Mouse (Mus musculus) intestine, embryonic 14.5 days (tissue): ENCODE measurements around the gene Pgr. TPM values are rescaled to one million over a fixed set of nuclear protein-coding genes. Genes with fewer than 3 reads are reported as not detected.

ENCODE experiments used
- ATAC-seq: fragments of 200-750 bp; cut with Nextera tagmentation; replicated peaks from 2 replicates; pipeline ENCODE4 v1.8.0; 2017; ENCODE audit warnings: low read depth, moderate number of reproducible peaks, moderate TSS enrichment, moderate library complexity; ENCODE audit not compliant: low FRiP score, low TSS enrichment
- DNase-seq: peaks from one replicate; pipeline ENCODE4 v3.0.0-alpha.2; 2018; ENCODE audit warnings: low spot score
- H3K27ac ChIP-seq: fragments of 300-500 bp; sonication (generic); 2 replicates; pipeline ENCODE4 v1.5.1; 2014; ENCODE audit warnings: low read depth, mild to moderate bottlenecking, control low read depth
- H3K27me3 ChIP-seq: fragments of 300-500 bp; sonication (generic); replicated peaks from 2 replicates; pipeline ENCODE4 v1.6.1; 2014; ENCODE audit warnings: low read length, control low read depth; ENCODE audit not compliant: control insufficient read depth, insufficient read depth
- H3K36me3 ChIP-seq: fragments of 300-500 bp; sonication (generic); 2 replicates; pipeline ENCODE4 v1.6.1; 2014; ENCODE audit warnings: low read length, control low read depth; ENCODE audit not compliant: control insufficient read depth, insufficient read depth
- H3K4me1 ChIP-seq: fragments of 300-500 bp; sonication (generic); replicated peaks from 2 replicates; pipeline ENCODE4 v1.6.1; 2014; ENCODE audit warnings: low read length, control low read depth, mixed read lengths; ENCODE audit not compliant: control insufficient read depth, insufficient read depth
- H3K4me2 ChIP-seq: fragments of 300-500 bp; sonication (generic); 2 replicates; pipeline ENCODE4 v1.6.1; 2014; ENCODE audit warnings: low read length
- H3K4me3 ChIP-seq: fragments of 300-500 bp; sonication (generic); 2 replicates; pipeline ENCODE4 v1.5.1; 2014; ENCODE audit warnings: low read depth, low read length, control low read depth, mixed read lengths
- H3K9ac ChIP-seq: fragments of 300-500 bp; sonication (generic); 2 replicates; pipeline ENCODE4 v1.6.1; 2014; ENCODE audit warnings: mild to moderate bottlenecking, low read length
- H3K9me3 ChIP-seq: fragments of 300-500 bp; sonication (generic); 2 replicates; pipeline ENCODE4 v1.6.1; 2016; ENCODE audit warnings: low read length, control low read depth; ENCODE audit not compliant: control insufficient read depth
- WGBS: fragments of 180-500 bp; shearing (Covaris S2); extraction: QIAGEN DNeasy Blood & Tissue Kit; methylation state at CpG from one replicate; pipeline ENCODE4 v1.1.7; 2014; 5-methylcytosine and 5-hydroxymethylcytosine counted together
- polyA plus RNA-seq: library from polyadenylated mRNA; unstranded; fragments of >200 nt; fragmentation: Nextera tagmentation; extraction: Ambion mirVana; gene quantifications from 2 replicates; pipeline ENCODE4 v1.2.1, GENCODE M21; 2014

Pgr gene
- polyA plus RNA-seq: 0.12 and 0.19 TPM in 2 replicates

DNA sequence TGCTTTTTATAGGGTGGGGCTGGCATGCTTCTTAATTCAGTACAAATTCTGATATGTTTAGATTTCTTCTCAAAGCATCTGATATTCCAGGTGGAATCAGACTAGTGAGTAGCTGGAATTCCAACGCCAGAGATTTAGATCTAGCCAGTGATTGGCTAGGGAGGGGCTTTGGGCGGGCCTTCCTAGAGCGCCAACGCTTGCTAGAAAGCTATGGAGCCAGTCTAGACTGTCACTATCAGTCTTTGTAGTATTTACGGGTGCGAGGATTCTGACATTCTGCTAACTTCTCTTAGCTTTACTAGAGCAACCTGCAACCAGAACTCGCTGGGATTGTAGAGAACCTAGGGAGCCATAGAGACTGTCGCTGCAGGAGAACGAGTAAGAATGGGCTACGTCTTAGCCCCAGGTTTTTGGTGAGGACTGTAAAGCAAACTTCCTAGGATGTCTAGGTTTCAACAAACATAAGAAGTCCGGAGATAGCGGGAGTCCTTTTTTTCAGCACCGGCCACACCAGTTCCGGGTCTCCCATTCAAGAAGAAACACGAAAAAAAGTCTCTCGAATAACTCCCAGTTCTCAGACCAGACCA lies at the start of gene Pgr:
Pgr (plus strand) TSS at position 218 of the 587 bp plus-strand sequence.
- Histone ChIP-seq H3K36me3 (no peaks in the 10 kb centered on the region), H3K4me2 (peak within 1 kb of the TSS; percentile 93), H3K9me3 (no peaks in the 10 kb centered on the region), H3K27me3 (peaks cover 51% of the 10 kb centered on the region), H3K4me3 (peak within 1 kb of the TSS; percentile 51), H3K4me1 (peaks cover 7% of the 10 kb centered on the region; the same call in 1 of the 2 replicates), H3K9ac (no peak within 1 kb of the TSS), H3K27ac (no peak within 1 kb of the TSS)
- DNase-seq: peak; percentile 55
- WGBS: 1% methylated on average over 16 of the region's 16 CpGs
- ATAC-seq: no peak

DNA sequence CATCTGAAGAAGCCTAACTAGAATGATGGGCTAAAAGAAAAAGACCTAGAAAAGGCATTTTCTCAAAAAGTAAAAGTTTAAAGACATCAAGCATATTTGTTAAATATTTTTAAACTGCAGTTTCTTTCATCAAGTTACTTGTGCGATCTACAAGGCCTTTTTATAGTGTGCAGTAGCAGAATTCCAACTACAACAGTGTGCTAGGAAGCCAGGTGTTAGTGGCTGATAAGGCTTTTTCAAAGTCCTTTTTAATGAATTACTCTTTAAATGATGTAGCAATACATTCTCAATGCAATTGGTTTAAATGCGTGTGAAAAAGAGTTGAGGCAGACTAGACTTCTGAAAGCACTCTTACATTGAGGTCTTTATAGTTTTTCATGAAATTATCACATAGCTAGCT lies 42.2 kb upstream of the Pgr start:
- Histone ChIP-seq H3K4me3 (no peak overlapping the region), H3K4me2 (no peak overlapping the region), H3K27ac (no peak overlapping the region), H3K4me1 (no peaks in the 10 kb centered on the region), H3K9me3 (no peaks in the 10 kb centered on the region), H3K36me3 (no peaks in the 10 kb centered on the region), H3K9ac (no peak overlapping the region), H3K27me3 (no peaks in the 10 kb centered on the region)
- DNase-seq (no peak), ATAC-seq (no peak)
- 73% methylated on average over 2 of the region's 2 CpGs for WGBS

DNA sequence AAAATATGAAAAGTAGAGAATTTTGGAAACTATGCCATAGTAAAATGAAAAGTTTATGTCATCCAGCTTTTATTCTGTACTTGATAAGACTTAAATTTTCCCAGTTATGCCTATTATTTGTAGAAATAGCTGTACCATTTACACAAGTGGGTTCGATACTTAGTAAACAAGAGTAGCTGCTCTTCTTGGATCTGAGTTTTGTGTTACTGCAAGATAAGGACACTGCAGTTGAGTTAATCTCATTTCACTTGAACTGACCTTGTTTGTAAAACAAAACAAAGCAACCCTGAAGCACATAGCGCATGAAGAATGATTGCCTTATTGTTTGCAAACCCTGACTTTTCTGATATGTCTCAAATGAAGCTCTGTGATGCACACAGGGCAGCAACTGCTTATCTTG lies 31.1 kb upstream of the Pgr start:
- Histone ChIP-seq H3K4me1 (no peaks in the 10 kb centered on the region), H3K27ac (no peak overlapping the region), H3K4me2 (no peak overlapping the region), H3K27me3 (no peaks in the 10 kb centered on the region), H3K4me3 (no peak overlapping the region), H3K9ac (no peak overlapping the region), H3K36me3 (no peaks in the 10 kb centered on the region), H3K9me3 (no peaks in the 10 kb centered on the region)
- no peak for DNase-seq
- ATAC-seq: no peak
- 80% methylated on average over 2 of the region's 2 CpGs for WGBS

DNA sequence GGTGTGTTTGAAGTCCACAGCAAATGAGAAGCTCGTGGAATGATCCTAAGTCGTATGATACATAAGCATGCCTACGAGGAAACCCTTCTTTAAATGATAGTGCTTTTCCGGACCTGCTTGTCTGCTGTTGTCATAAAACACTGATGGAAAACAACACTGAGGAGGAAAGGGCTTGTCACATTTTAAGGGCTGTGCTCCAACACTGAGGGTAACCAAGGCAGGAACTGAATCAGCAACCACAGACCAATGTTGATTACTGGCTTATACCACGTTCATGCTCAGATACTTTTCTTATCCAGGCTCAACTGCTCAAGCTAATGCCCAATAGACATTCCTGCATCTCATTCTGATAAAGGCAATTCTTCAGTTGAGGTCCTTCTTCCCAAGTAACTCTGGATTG lies 4.4 kb upstream of the Pgr start:
- H3K9me3 ChIP-seq: no peaks in the 10 kb centered on the region
- H3K27ac ChIP-seq: no peak overlapping the region
- peaks cover 18% of the 10 kb centered on the region for H3K27me3 ChIP-seq
- H3K4me1 ChIP-seq: peaks cover 7% of the 10 kb centered on the region; the same call in 1 of the 2 replicates
- no peak overlapping the region for H3K4me2 ChIP-seq
- WGBS: 78% methylated on average over 5 of the region's 5 CpGs
- no peaks in the 10 kb centered on the region for H3K36me3 ChIP-seq
- ATAC-seq (no peak), DNase-seq (no peak)
- no peak overlapping the region for H3K4me3 ChIP-seq
- no peak overlapping the region for H3K9ac ChIP-seq

DNA sequence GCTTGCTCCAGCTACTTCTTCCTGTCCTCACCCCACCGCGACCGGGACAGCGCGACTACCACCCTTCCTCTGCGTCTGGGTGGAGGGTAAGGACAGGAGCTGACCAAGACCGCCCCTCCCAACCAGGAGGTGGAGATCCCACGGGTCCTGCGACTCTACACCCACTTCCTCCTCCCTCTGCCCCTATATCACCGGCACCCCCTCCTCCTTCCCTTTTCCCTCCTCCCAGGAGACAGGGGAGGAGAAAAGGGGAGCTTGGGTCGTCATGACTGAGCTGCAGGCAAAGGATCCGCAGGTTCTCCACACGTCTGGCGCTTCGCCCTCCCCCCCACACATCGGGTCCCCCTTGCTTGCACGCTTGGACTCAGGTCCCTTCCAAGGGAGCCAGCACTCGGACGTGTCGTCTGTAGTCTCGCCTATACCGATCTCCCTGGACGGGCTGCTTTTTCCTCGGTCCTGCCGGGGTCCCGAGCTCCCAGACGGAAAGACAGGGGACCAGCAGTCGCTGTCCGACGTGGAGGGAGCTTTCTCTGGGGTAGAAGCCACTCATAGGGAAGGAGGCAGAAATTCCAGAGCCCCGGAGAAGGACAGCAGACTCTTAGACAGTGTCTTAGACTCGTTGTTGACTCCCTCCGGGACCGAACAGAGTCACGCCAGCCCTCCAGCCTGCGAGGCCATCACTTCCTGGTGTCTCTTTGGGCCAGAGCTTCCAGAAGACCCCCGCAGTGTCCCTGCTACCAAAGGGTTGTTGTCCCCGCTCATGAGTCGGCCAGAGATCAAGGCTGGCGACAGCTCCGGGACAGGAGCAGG lies 775 bp downstream of the Pgr start:
- H3K4me1 ChIP-seq: peaks cover 7% of the 10 kb centered on the region; the same call in 1 of the 2 replicates
- WGBS: under 1% methylated on average over 41 of the region's 41 CpGs
- no peaks in the 10 kb centered on the region for H3K9me3 ChIP-seq
- DNase-seq (peak; percentile 68), ATAC-seq (peak; percentile 34; the same call in 1 of the 2 replicates)
- no peak overlapping the region for H3K9ac ChIP-seq
- peak overlapping the region; percentile 51 for H3K4me3 ChIP-seq
- peaks cover 51% of the 10 kb centered on the region for H3K27me3 ChIP-seq
- peak overlapping the region; percentile 93 for H3K4me2 ChIP-seq
- no peak overlapping the region for H3K27ac ChIP-seq
- no peaks in the 10 kb centered on the region for H3K36me3 ChIP-seq

DNA sequence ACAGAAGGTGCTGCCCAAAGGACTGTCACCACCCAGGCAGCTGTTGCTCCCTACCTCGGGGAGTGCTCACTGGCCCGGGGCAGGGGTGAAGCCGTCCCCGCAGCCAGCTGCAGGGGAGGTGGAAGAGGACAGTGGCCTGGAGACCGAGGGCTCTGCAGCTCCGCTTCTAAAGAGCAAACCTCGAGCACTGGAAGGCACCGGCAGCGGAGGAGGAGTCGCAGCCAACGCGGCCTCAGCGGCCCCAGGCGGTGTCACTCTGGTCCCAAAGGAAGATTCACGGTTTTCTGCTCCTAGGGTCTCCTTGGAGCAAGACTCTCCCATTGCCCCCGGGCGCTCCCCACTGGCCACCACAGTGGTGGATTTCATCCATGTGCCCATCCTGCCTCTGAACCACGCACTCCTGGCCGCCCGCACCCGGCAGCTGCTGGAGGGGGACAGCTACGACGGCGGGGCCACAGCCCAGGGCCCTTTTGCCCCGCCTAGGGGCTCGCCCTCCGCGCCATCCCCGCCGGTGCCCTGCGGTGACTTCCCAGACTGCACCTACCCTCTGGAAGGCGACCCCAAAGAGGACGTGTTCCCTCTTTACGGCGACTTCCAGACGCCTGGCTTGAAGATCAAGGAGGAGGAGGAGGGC lies 1.5 kb downstream of the Pgr start:
- ATAC-seq (peak; percentile 63), DNase-seq (peak; percentile 81)
- H3K9ac ChIP-seq: peak overlapping the region; percentile 20; the same call in 1 of the 2 replicates
- WGBS: 0% methylated on average over 34 of the region's 36 CpGs
- peak overlapping the region; percentile 93 for H3K4me2 ChIP-seq
- no peaks in the 10 kb centered on the region for H3K9me3 ChIP-seq
- H3K27ac ChIP-seq: no peak overlapping the region
- H3K4me1 ChIP-seq: peaks cover 7% of the 10 kb centered on the region; the same call in 1 of the 2 replicates
- H3K27me3 ChIP-seq: peaks cover 51% of the 10 kb centered on the region
- H3K4me3 ChIP-seq: peak overlapping the region; percentile 51
- H3K36me3 ChIP-seq: no peaks in the 10 kb centered on the region

DNA sequence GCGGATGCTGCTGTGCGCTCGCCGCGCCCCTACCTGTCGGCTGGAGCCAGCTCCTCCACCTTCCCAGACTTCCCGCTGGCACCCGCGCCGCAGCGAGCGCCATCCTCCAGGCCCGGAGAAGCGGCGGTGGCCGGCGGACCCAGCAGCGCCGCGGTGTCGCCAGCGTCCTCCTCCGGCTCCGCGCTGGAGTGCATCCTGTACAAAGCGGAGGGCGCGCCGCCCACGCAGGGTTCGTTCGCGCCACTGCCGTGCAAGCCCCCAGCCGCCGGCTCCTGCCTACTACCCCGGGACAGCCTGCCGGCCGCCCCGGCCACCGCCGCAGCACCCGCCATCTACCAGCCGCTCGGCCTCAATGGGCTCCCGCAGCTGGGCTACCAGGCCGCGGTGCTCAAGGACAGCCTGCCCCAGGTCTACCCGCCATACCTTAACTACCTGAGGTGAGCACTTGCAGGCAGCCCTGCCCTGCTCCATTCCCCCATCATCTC lies 2.1 kb downstream of the Pgr start:
- Histone ChIP-seq H3K27me3 (peaks cover 51% of the 10 kb centered on the region), H3K27ac (no peak overlapping the region), H3K4me2 (peak overlapping the region; percentile 93), H3K36me3 (no peaks in the 10 kb centered on the region), H3K4me1 (peaks cover 7% of the 10 kb centered on the region; the same call in 1 of the 2 replicates), H3K9me3 (no peaks in the 10 kb centered on the region), H3K9ac (no peak overlapping the region), H3K4me3 (peak overlapping the region; percentile 51)
- WGBS: under 1% methylated on average over 46 of the region's 49 CpGs
- DNase-seq (peak; percentile 69), ATAC-seq (peak; percentile 51)

DNA sequence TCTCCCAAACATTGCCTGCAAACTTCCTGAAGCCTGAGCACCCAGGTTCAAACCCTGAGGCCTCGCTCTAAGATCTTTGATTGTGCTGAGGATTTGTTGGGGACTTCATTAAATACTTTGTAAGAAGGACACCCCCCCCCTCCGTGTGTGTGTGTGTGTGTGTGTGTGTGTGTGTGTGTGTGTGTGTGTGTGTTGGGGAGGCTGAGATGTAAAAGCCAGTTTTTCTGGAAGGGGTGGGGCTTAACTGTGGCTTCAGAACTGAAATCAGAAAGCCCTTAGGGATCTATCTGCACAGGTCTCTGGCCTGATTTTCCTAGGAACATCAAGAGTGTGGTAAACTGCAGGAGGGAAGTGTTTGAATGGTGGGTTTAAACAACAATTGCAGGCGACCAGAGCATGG lies 2.6 kb downstream of the Pgr start:
- ATAC-seq (no peak), DNase-seq (no peak)
- Histone ChIP-seq H3K36me3 (no peaks in the 10 kb centered on the region), H3K4me3 (peak overlapping the region; percentile 51; the same call in 1 of the 2 replicates), H3K9ac (no peak overlapping the region), H3K9me3 (no peaks in the 10 kb centered on the region), H3K4me2 (no peak overlapping the region), H3K27ac (no peak overlapping the region), H3K27me3 (peaks cover 51% of the 10 kb centered on the region), H3K4me1 (peaks cover 7% of the 10 kb centered on the region; the same call in 1 of the 2 replicates)
- WGBS: 30% methylated on average over 3 of the region's 3 CpGs
